8 mouse cellular contexts compared by ENCODE assay signal in the genomic region with DNA sequence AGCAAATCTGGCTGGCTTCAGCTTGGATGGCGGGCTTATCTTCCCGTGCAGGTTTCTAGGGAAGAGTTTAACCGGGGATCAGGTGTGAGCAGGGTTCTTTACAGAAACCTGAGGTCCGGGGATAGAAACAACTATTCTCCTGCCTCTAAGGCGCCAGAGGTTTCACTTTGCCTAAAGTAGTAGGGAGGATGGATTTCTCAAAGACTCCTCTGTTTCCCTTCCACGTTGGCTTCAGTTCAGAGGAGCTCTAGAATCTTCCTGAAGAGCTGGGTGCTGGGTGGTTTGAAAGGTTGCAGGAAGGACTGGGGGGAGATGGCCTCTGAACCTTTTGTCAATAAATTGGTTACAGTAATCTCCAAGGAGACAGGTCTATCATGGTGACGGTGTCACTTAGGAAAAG. TPM values are rescaled to one million over a fixed set of nuclear protein-coding genes. Genes with fewer than 3 reads are reported as not detected.
DNase-seq lines count a peak whose midpoint lies in the region; ATAC-seq and TF ChIP-seq lines count a peak whose summit lies in the region.

No protein-coding gene starts in this region.

- no peaks in the 10 kb centered on the region for H3K9me3 ChIP-seq in kidney, embryonic 16.5 days (ENCODE audit: low read length)
- no peaks in the 10 kb centered on the region for H3K9me3 ChIP-seq in intestine, embryonic 16.5 days (ENCODE audit: control insufficient read depth, low read length)
- no peaks in the 10 kb centered on the region for H3K9me3 ChIP-seq in neural tube, embryonic 12.5 days

- no peak overlapping the region for H3K27ac ChIP-seq in kidney, embryonic 16.5 days (ENCODE audit: low read length)
- H3K27ac ChIP-seq in embryonic fibroblast, embryonic 13.5 days (ENCODE audit: insufficient read depth, low read length) = no peak overlapping the region
- H3K27ac ChIP-seq in intestine, embryonic 16.5 days (ENCODE audit: low read length) = no peak overlapping the region
- no peak overlapping the region for H3K27ac ChIP-seq in neural tube, embryonic 12.5 days

- peaks cover 42% of the 10 kb centered on the region for H3K4me1 ChIP-seq in kidney, embryonic 16.5 days (ENCODE audit: insufficient read depth, low read length)
- H3K4me1 ChIP-seq in embryonic fibroblast, embryonic 13.5 days (ENCODE audit: control insufficient read depth, insufficient read depth, low read length) = peaks cover 17% of the 10 kb centered on the region
- peaks cover 48% of the 10 kb centered on the region for H3K4me1 ChIP-seq in intestine, embryonic 16.5 days (ENCODE audit: control insufficient read depth, insufficient read depth, low read length)
- H3K4me1 ChIP-seq in neural tube, embryonic 12.5 days = peaks cover 62% of the 10 kb centered on the region

- H3K9ac ChIP-seq in kidney, embryonic 16.5 days (replicated peaks; ENCODE audit: low read length) = no peak overlapping the region
- peak overlapping the region; percentile 88 for H3K9ac ChIP-seq in intestine, embryonic 16.5 days (ENCODE audit: low read depth, low read length)
- H3K9ac ChIP-seq in neural tube, embryonic 12.5 days = no peak overlapping the region

- TF ChIP-seq POLR2A in embryonic fibroblast, embryonic 13.5 days (IDR thresholded peaks at IDR 0.05; ENCODE audit: low read depth, low read length) = no peak

- peak overlapping the region; percentile 78 for H3K4me2 ChIP-seq in kidney, embryonic 16.5 days (replicated peaks; ENCODE audit: low read depth, low read length)
- H3K4me2 ChIP-seq in intestine, embryonic 16.5 days (ENCODE audit: low read depth, low read length) = peak overlapping the region; percentile 89
- H3K4me2 ChIP-seq in neural tube, embryonic 12.5 days (replicated peaks) = peak overlapping the region; percentile 88

- no peak for TF ChIP-seq CTCF in embryonic fibroblast, embryonic 13.5 days (IDR thresholded peaks at IDR 0.05; ENCODE audit: borderline replicate concordance, insufficient read depth, low read length)

- H3K27me3 ChIP-seq in kidney, embryonic 16.5 days (ENCODE audit: insufficient read depth, low read length) = peaks cover 4% of the 10 kb centered on the region; the same call in 1 of the 2 replicates
- H3K27me3 ChIP-seq in intestine, embryonic 16.5 days (replicated peaks; ENCODE audit: control insufficient read depth, insufficient read depth, low read length) = no peaks in the 10 kb centered on the region
- H3K27me3 ChIP-seq in neural tube, embryonic 12.5 days (replicated peaks) = no peaks in the 10 kb centered on the region; the same call in 1 of the 2 replicates

- DNase-seq in kidney, adult 18-20 months = no peak
- DNase-seq in cerebellum, adult 8-10 months = no peak
- no peak for DNase-seq in cerebellum, adult 11-12 months

- peak overlapping the region; percentile 80 for H3K4me3 ChIP-seq in kidney, embryonic 16.5 days (ENCODE audit: low read length)
- H3K4me3 ChIP-seq in embryonic fibroblast, embryonic 13.5 days (ENCODE audit: insufficient read depth, low read length) = peak overlapping the region; percentile 97
- H3K4me3 ChIP-seq in intestine, embryonic 16.5 days (ENCODE audit: low read length) = peak overlapping the region; percentile 76
- peak overlapping the region; percentile 87 for H3K4me3 ChIP-seq in neural tube, embryonic 12.5 days

- no peaks in the 10 kb centered on the region; the same call in 1 of the 2 replicates for H3K36me3 ChIP-seq in kidney, embryonic 16.5 days (ENCODE audit: insufficient read depth, low read length)
- H3K36me3 ChIP-seq in intestine, embryonic 16.5 days (ENCODE audit: control insufficient read depth, insufficient read depth, low read length) = no peaks in the 10 kb centered on the region
- no peaks in the 10 kb centered on the region for H3K36me3 ChIP-seq in neural tube, embryonic 12.5 days

- 42% methylated on average over 7 of the region's 7 CpGs for WGBS in kidney, embryonic 16.5 days
- 35% methylated on average over 7 of the region's 7 CpGs for WGBS in intestine, embryonic 16.5 days
- 54% methylated on average over 7 of the region's 7 CpGs for WGBS in neural tube, embryonic 12.5 days

- no peak for ATAC-seq in kidney, embryonic 16.5 days (ENCODE audit: low FRiP score, low TSS enrichment)
- no peak for ATAC-seq in intestine, embryonic 16.5 days
- ATAC-seq in neural tube, embryonic 12.5 days (ENCODE audit: low FRiP score, low read depth) = no peak
- ATAC-seq in monocyte, adult 5-6 weeks (replicated peaks; ENCODE audit: insufficient number of reproducible peaks, low FRiP score, low TSS enrichment, poor library complexity, severe bottlenecking) = no peak

RNA-seq across cellular contexts. Expression of gene Jdp2, which starts 1.8 kb away (rescaled TPM):
- 0.21 and 0.32 TPM in 2 replicates for polyA plus RNA-seq in kidney, embryonic 16.5 days (2015; fragmentation: Nextera tagmentation; extraction: Ambion mirVana)
- polyA plus RNA-seq in embryonic fibroblast, embryonic 13.5 days (2011; ENCODE audit: insufficient read length, low read depth, missing spikeins) = 63.9 and 73.7 TPM in 2 replicates
- polyA plus RNA-seq in intestine, embryonic 16.5 days (2015; fragmentation: Nextera tagmentation; extraction: Ambion mirVana) = 0.26 and 0.27 TPM in 2 replicates
- 0.57 and 1.0 TPM in 2 replicates for polyA plus RNA-seq in neural tube, embryonic 12.5 days (2016; fragmentation: Nextera tagmentation; extraction: Ambion mirVana)
- total RNA-seq in monocyte, adult 5-6 weeks (2017) = 28.2 to 43.6 TPM (median 32.9 TPM) in 3 replicates

Comparison
In these comparisons a context has a peak if more than half of its experiments do, and no peak if none do; other contexts are left out.
1. RNA of gene Jdp2, which starts 1.8 kb away (polyA plus RNA-seq): 63.9 to 73.7 TPM in embryonic fibroblast, embryonic 13.5 days; 0.57 to 1.0 TPM in neural tube, embryonic 12.5 days, 0.21 to 0.32 TPM in kidney, embryonic 16.5 days and 0.26 to 0.27 TPM in intestine, embryonic 16.5 days; every median in the first group is over 10 times any median in the second.
2. Peak in every context shown above with its lines, with median percentiles within 50 percentile points of each other: H3K4me2 ChIP-seq and H3K4me3 ChIP-seq.